Mouse (Mus musculus) limb, embryonic 14.5 days (tissue): ENCODE measurements at regions not wholly inside any gene's neighbourhood (a gene's known extent, or its start where the extent isn't known, plus 50 kb on each side); places are given as distances from the start of the nearest gene placed in this dataset.
A peak's percentile ranks its signal among the peaks of the same experiment; 100 is the strongest.

ENCODE experiments used
- ATAC-seq: fragments of 200-750 bp; cut with Nextera tagmentation; 2 replicates; pipeline ENCODE4 v1.8.0; 2017; ENCODE audit warnings: low read depth, moderate number of reproducible peaks, moderate TSS enrichment; ENCODE audit not compliant: low FRiP score
- DNase-seq: peaks from one replicate; pipeline ENCODE4 v3.0.0-alpha.2; 2015; ENCODE audit warnings: low spot score
- H3K27ac ChIP-seq: fragments of 300-500 bp; sonication (generic); replicated peaks from 2 replicates; pipeline ENCODE4 v1.5.1; 2014; ENCODE audit warnings: low read depth, mild to moderate bottlenecking, low read length, moderate library complexity, mixed read lengths
- H3K27me3 ChIP-seq: fragments of 300-500 bp; sonication (generic); 2 replicates; pipeline ENCODE4 v1.6.1; 2014; ENCODE audit warnings: low read length, mixed read lengths; ENCODE audit not compliant: control insufficient read depth, insufficient read depth
- H3K36me3 ChIP-seq: fragments of 300-500 bp; sonication (generic); 2 replicates; pipeline ENCODE4 v1.6.1; 2014; ENCODE audit warnings: mild to moderate bottlenecking, low read length, moderate library complexity, mixed read lengths; ENCODE audit not compliant: control insufficient read depth, insufficient read depth
- H3K4me1 ChIP-seq: fragments of 300-500 bp; sonication (generic); 2 replicates; pipeline ENCODE4 v1.6.1; 2014; ENCODE audit warnings: antibody characterized with exemption, low read length, mixed read lengths; ENCODE audit not compliant: control insufficient read depth, insufficient read depth
- H3K4me2 ChIP-seq: fragments of 300-500 bp; sonication (generic); replicated peaks from 2 replicates; pipeline ENCODE4 v1.6.1; 2014; ENCODE audit warnings: low read depth, mild to moderate bottlenecking, low read length, moderate library complexity; ENCODE audit not compliant: severe bottlenecking
- H3K4me3 ChIP-seq: fragments of 300-500 bp; sonication (generic); replicated peaks from 2 replicates; pipeline ENCODE4 v1.5.1; 2014; ENCODE audit warnings: low read length
- H3K9ac ChIP-seq: fragments of 300-500 bp; sonication (generic); 2 replicates; pipeline ENCODE4 v1.6.1; 2014; ENCODE audit warnings: mild to moderate bottlenecking, low read depth, low read length, moderate library complexity; ENCODE audit not compliant: severe bottlenecking
- H3K9me3 ChIP-seq: fragments of 300-500 bp; sonication (generic); 2 replicates; pipeline ENCODE4 v1.6.1; 2016; ENCODE audit warnings: low read length; ENCODE audit not compliant: control insufficient read depth
- POLR2A ChIP-seq: fragments of 200-500 bp; IDR thresholded peaks from 2 replicates; pipeline ENCODE4 v1.8.0; 2012; ENCODE audit warnings: inconsistent platforms, mild to moderate bottlenecking, moderate library complexity, borderline replicate concordance; ENCODE audit not compliant: insufficient read depth, insufficient read length; ENCODE audit errors: extremely low read depth
- WGBS: fragments of 180-500 bp; shearing (Covaris S2); extraction: QIAGEN DNeasy Blood & Tissue Kit; methylation state at CpG from one replicate; pipeline ENCODE4 v1.1.7; 2014; 5-methylcytosine and 5-hydroxymethylcytosine counted together

DNA sequence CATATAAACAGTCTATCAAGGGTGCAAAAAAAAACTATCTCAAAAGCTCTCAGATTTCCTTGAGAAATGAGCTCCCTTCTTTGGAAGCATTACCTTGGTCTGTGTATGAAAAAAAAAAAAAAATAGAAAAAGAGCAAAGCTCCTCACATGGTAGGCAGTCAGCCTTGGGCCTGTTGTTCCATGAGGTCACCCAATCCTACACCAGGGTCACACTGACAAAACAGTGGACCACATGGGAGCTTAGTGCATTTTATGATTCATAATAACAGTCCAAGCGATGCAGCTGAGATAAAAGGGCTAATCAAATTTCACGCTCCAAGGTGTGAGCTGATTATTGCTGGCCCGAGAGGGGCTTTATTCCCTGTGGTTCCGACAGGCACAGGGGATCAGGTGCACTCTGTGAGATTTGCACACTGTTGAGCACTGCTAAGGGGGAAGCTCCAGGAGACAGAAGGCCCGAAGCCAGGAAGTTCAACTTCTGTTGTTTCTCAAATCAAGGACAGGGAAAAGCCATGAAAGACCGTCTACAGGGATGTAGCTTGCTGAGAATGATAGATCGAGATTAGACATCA is 352.1 kb upstream of the Gm6657 start:
- Histone ChIP-seq H3K4me2 (no peak overlapping the region), H3K4me3 (no peak overlapping the region), H3K27me3 (no peaks in the 10 kb centered on the region), H3K9ac (no peak overlapping the region), H3K36me3 (no peaks in the 10 kb centered on the region), H3K9me3 (no peaks in the 10 kb centered on the region), H3K4me1 (no peaks in the 10 kb centered on the region), H3K27ac (no peak overlapping the region)
- WGBS: 65% methylated on average over 7 of the region's 7 CpGs
- no peak for TF ChIP-seq POLR2A
- DNase-seq: no peak
- ATAC-seq: no peak

DNA sequence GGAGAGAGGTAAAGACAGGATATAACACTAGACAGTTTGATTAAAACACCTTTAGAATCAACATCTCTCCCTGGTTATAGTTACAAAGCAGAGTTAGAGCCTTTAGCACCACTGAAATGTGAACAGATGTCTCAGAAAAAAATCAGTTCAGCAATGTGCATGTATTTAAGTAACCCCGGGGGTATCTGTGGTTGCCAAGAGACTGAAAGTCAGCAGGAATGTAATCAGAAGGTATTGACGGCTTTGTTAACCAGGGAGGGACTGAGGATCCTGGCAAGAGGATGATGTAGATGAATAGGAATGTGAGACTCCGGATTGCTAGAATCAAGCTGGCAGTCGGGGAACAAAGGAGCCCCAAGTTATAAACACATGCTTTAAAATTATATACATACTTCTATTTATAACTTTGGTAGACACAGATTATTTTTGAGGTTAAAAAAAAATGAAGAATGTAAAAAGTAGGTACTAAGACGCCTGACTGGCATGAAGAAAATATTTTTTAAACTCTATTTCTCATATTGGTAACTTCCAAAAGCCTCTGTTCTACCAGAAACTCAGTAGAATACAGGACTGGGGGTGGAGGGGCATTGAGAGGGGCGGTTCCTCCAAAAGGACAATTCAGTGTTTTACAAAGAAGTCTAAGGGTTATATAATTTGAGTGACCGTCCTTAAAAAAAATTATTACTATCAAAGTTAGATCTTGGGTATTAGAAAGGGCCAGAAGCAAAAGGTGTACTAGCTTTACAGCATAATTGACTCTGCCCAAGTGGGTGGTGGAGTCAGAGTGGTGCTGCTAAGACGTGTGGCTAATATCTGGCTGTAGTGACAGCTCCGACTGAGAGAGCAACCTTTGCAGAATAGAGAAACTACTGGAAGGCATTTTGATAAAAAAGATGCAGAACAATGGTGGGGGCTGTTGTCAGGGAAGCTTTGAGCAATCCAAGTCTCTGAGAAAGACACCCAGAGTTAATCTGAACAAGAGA is 341.2 kb upstream of the Gm6657 start:
- H3K27ac ChIP-seq: no peak overlapping the region
- TF ChIP-seq POLR2A: no peak
- no peaks in the 10 kb centered on the region for H3K36me3 ChIP-seq
- H3K9me3 ChIP-seq: no peaks in the 10 kb centered on the region
- peak; percentile 78; the same call in 1 of the 2 replicates for ATAC-seq
- WGBS: 27% methylated on average over 9 of the region's 9 CpGs
- H3K4me2 ChIP-seq: no peak overlapping the region
- DNase-seq: peak; percentile 67
- no peaks in the 10 kb centered on the region for H3K27me3 ChIP-seq
- no peak overlapping the region for H3K9ac ChIP-seq
- peaks cover 12% of the 10 kb centered on the region; the same call in 1 of the 2 replicates for H3K4me1 ChIP-seq
- H3K4me3 ChIP-seq: no peak overlapping the region

DNA sequence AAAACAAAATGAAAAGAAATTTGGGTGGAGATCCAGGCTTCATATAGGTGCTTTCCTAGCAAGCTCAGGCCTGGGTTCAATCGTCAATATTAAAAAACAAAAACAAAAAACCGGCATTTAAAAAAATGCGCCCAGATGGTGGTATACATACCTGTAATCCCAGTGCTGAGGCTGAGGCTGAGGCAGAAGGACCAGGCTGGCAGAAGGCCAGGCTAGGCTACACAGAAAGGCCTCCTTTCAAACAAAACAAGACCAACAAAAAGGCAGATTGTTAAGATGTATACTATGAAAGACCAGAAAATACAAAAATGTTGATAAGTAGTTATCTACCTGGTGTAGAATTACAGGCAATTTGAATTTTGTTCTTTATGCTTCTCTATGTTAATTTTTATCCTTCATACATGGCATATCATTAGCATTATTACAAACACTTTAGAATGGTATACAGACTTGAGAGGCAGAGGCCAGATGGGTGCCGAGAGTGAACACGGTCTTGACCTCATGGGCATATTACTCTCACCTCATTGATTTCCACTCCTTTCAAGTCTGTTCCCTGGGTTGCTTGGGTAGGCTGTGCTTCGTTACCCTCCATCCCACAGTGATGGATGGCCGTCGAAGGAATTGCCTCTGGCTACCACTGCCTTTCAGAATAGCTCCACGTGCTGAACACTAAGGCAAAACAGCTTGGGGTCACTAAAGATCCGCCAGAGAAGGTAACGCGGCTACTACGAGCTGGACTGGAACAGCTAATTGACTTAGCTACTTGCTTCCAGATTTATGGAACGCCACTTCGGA is 339.6 kb upstream of the Gm6657 start:
- H3K4me1 ChIP-seq: peaks cover 12% of the 10 kb centered on the region; the same call in 1 of the 2 replicates
- 34% methylated on average over 15 of the region's 15 CpGs for WGBS
- no peak overlapping the region for H3K4me2 ChIP-seq
- H3K9ac ChIP-seq: no peak overlapping the region
- H3K9me3 ChIP-seq: no peaks in the 10 kb centered on the region
- H3K36me3 ChIP-seq: no peaks in the 10 kb centered on the region
- ATAC-seq (no peak), DNase-seq (no peak)
- H3K27ac ChIP-seq: no peak overlapping the region
- H3K27me3 ChIP-seq: no peaks in the 10 kb centered on the region
- H3K4me3 ChIP-seq: no peak overlapping the region
- no peak for TF ChIP-seq POLR2A

DNA sequence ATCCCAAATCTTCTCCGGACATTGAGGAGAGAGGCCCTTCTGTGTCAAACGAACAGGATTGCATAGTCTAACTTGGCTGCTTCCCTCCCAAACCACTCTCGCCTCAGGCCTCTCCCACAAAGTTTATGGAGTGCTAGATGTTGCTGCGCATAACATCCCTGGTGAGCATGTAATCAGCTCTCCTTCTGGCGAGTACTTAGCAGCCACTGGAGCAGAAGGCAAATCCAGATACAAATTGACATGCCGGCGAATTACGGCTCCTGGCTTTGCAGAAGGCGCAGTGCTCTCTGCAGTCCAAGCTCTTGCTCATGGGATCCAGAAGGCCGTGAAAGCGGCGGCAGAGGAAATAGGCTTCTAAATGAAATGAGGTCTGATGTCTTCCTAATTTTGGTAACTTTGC is 338.2 kb upstream of the Gm6657 start:
- no peak overlapping the region for H3K4me2 ChIP-seq
- DNase-seq: peak; percentile 28
- no peak overlapping the region for H3K27ac ChIP-seq
- peaks cover 12% of the 10 kb centered on the region; the same call in 1 of the 2 replicates for H3K4me1 ChIP-seq
- TF ChIP-seq POLR2A: no peak
- no peaks in the 10 kb centered on the region for H3K27me3 ChIP-seq
- WGBS: 27% methylated on average over 12 of the region's 12 CpGs
- H3K36me3 ChIP-seq: no peaks in the 10 kb centered on the region
- H3K9ac ChIP-seq: no peak overlapping the region
- H3K9me3 ChIP-seq: no peaks in the 10 kb centered on the region
- ATAC-seq: peak; percentile 59; the same call in 1 of the 2 replicates
- no peak overlapping the region for H3K4me3 ChIP-seq

DNA sequence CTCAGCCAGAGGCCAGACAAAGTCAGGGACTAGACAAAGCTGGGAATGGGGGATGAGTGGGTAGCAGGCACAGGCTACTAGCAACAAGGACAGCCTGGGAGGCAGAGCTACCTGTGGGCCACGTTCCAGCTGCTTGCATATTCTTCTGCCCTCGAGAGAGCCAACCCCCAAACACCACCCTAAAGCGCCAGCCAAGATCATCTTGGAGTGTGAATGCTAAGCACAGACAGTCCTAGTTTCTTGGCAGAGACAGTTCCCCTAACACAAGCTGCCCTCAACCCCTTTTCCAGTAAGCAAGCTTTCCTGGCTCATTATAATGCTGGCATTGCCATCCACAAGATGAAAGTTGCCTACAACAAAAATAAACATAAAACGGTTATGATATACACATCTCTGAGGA is 336.8 kb upstream of the Gm6657 start:
- Histone ChIP-seq H3K9me3 (no peaks in the 10 kb centered on the region), H3K9ac (no peak overlapping the region), H3K27me3 (no peaks in the 10 kb centered on the region), H3K4me3 (no peak overlapping the region), H3K4me1 (peaks cover 12% of the 10 kb centered on the region; the same call in 1 of the 2 replicates), H3K4me2 (no peak overlapping the region), H3K36me3 (no peaks in the 10 kb centered on the region), H3K27ac (no peak overlapping the region)
- ATAC-seq (no peak), DNase-seq (no peak)
- TF ChIP-seq POLR2A: no peak
- WGBS: 70% methylated on average over 4 of the region's 4 CpGs
